Mouse (Mus musculus): ENCODE data around the gene Cysltr1.

The Cysltr1 gene

GRCm38 (mm10) chrX:106603386-106603785 is at the start of gene Cysltr1:
Gene Cysltr1, minus strand, starts transcription at chrX:106603679.
- no peak for DNase-seq (ENCODE audit: low read depth)

GRCm38 (mm10) chrX:106634799-106635541 is 31.5 kb upstream of the Cysltr1 start:
- no peak for DNase-seq (ENCODE audit: low read depth)

GRCm38 (mm10) chrX:106633543-106633942 is 30.1 kb upstream of the Cysltr1 start:
- no peak for DNase-seq (ENCODE audit: low read depth)

GRCm38 (mm10) chrX:106628514-106628913 is 25.0 kb upstream of the Cysltr1 start:
- peak; percentile 3 for DNase-seq (ENCODE audit: low read depth)

- no peak for DNase-seq (ENCODE audit: low read depth)
Measured at GRCm38 (mm10) chrX:106623667-106624066, 20.2 kb upstream of the Cysltr1 start.

- no peak for DNase-seq (ENCODE audit: low read depth)
Measured at GRCm38 (mm10) chrX:106622512-106622911, 19.0 kb upstream of the Cysltr1 start.

GRCm38 (mm10) chrX:106602574-106603258 is 763 bp downstream of the Cysltr1 start:
- no peak for DNase-seq (ENCODE audit: low read depth)

- DNase-seq (ENCODE audit: low read depth) = no peak
Measured at GRCm38 (mm10) chrX:106595904-106596303, 7.6 kb downstream of the Cysltr1 start.

- DNase-seq (ENCODE audit: low read depth) = no peak
Measured at GRCm38 (mm10) chrX:106593914-106594313, 9.6 kb downstream of the Cysltr1 start.

DNA sequence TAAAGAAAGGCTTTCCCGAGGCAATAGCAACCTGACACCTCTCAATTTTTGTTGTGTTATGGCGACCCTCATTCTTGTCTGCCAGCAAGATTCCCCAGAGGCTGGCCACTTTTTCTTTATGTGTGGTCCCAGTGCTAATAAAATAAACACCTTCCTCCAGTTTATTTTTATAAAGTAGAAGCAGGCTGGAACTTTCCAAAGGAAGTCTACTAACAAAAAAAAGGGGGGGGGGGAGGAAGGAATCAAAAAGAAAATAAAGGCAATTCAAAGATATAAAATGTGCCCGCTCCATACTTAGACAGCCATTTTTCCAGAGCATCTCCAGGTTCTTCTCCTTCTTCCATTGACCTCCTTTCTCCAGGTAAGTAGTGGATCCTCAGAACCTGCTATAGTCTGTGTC is 20.6 kb downstream of the Cysltr1 start, which contains the start of gene Gm5127:
Gm5127 (plus strand) TSS at position 301 of the 400 bp plus-strand sequence.
- DNase-seq (ENCODE audit: low read depth) = no peak

DNA sequence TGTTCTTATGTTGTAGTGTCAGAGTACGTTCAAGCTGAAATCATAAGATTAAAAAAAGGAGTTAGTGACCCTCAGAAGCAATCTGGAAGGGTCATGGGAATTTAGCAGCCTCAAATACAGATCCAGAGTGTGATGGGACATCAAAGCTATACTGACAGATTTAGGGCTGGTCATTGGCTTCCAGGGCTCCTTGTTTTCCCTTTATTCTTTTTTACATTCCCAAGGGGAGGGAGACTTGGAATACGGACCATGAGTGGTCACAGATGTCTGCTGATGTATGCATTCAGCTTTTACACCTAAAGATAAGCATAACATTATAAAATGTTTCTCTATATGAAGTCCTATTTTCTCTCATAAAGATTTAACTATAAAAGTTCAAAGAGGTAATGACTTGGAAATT is 21.3 kb downstream of the Cysltr1 start:
- no peak for DNase-seq (ENCODE audit: low read depth)

GRCm38 (mm10) chrX:106580410-106580809 is 23.1 kb downstream of the Cysltr1 start:
- DNase-seq (ENCODE audit: low read depth) = no peak

GRCm38 (mm10) chrX:106578966-106579365 is 24.5 kb downstream of the Cysltr1 start:
- DNase-seq (ENCODE audit: low read depth) = no peak

DNA sequence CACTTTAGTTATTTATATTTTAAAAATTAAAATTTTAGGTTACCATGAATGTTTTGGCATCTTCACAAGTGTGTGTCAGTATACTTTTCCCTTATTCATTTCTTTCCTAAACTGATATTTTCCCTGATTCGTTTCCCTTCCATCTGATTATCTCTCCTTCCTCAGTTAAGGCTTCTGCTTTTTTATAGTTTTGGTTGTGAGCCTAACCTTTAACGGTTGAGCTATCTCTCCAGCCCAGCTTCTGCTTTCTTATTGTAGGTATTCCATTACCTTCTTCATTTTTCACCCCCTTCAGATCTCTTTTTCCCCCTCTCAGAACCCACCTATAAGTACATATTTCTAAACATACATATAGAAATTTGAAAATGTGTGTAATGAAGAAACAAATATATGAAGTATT is 48.0 kb downstream of the Cysltr1 start:
- no peak for DNase-seq (ENCODE audit: low read depth)

DNA sequence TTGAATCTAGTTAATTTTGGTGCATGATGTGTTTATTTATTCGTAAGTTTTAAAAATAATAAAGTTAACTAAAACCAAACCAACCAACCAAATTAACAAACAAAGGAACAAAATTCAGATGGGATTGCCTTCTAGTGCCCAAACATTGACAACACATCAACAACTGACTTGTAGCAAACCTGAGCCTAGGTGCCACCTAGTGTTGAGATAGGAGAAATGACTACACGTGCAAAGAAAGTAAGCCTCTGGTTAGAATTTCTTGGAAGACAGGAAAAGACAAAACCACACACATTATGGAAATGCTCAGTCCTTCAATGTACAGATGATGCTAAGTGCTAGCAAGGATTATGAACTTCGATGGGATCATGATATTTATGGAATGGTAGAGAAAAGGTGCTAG is 67.1 kb downstream of the Cysltr1 start:
- DNase-seq (ENCODE audit: low read depth) = no peak

All from naive thymus-derived CD4-positive, alpha-beta T cell, adult 2 months (primary cell).